Mouse (Mus musculus) intestine, postnatal 0 days (tissue): Measurements from ENCODE around the gene Olfr146. TPM values are rescaled to one million over a fixed set of nuclear protein-coding genes. Genes with fewer than 3 reads are reported as not detected.

Source experiments
- ATAC-seq: fragments of 200-750 bp; cut with Nextera tagmentation; 2 replicates; pipeline ENCODE4 v1.8.0; 2017; ENCODE audit warnings: mild to moderate bottlenecking, moderate TSS enrichment, moderate library complexity
- H3K27ac ChIP-seq: fragments of 300-500 bp; sonication (generic); 2 replicates; pipeline ENCODE4 v1.5.1; 2014; ENCODE audit warnings: mild to moderate bottlenecking, low read depth, low read length, moderate library complexity
- H3K27me3 ChIP-seq: fragments of 300-500 bp; sonication (generic); replicated peaks from 2 replicates; pipeline ENCODE4 v1.6.1; 2014; ENCODE audit warnings: low read length, mixed read lengths; ENCODE audit not compliant: control insufficient read depth, insufficient read depth
- H3K36me3 ChIP-seq: fragments of 300-500 bp; sonication (generic); 2 replicates; pipeline ENCODE4 v1.6.1; 2014; ENCODE audit warnings: mild to moderate bottlenecking, moderate library complexity; ENCODE audit not compliant: control insufficient read depth, insufficient read depth
- H3K4me1 ChIP-seq: fragments of 300-500 bp; sonication (generic); replicated peaks from 2 replicates; pipeline ENCODE4 v1.6.1; 2014; ENCODE audit warnings: antibody characterized with exemption, low read length, mixed read lengths; ENCODE audit not compliant: control insufficient read depth, insufficient read depth
- H3K4me2 ChIP-seq: fragments of 300-500 bp; sonication (generic); replicated peaks from 2 replicates; pipeline ENCODE4 v1.6.1; 2014; ENCODE audit warnings: low read depth, mild to moderate bottlenecking, moderate library complexity
- H3K4me3 ChIP-seq: fragments of 300-500 bp; sonication (generic); 2 replicates; pipeline ENCODE4 v1.5.1; 2014; ENCODE audit warnings: low read depth, low read length
- H3K9ac ChIP-seq: fragments of 300-500 bp; sonication (generic); 2 replicates; pipeline ENCODE4 v1.6.1; 2014; ENCODE audit warnings: mild to moderate bottlenecking, low read depth, low read length
- H3K9me3 ChIP-seq: fragments of 300-500 bp; sonication (generic); 2 replicates; pipeline ENCODE4 v1.6.1; 2016; ENCODE audit warnings: mixed run types; ENCODE audit not compliant: control insufficient read depth
- CTCF ChIP-seq: sonication (generic); IDR thresholded peaks from 2 replicates; pipeline ENCODE4 v1.5.1; 2016; ENCODE audit warnings: low read depth, mild to moderate bottlenecking, control low read depth, antibody characterized with exemption, moderate library complexity
- WGBS: fragments of 180-500 bp; shearing (Covaris S2); extraction: QIAGEN DNeasy Blood & Tissue Kit; methylation state at CpG from one replicate; pipeline ENCODE4 v1.1.7; 2014; 5-methylcytosine and 5-hydroxymethylcytosine counted together
- microRNA-seq: library from miRNA; unstranded; fragments of <30 nt; microRNA quantifications from one replicate; pipeline ENCODE4, GENCODE M21; 2016
- polyA plus RNA-seq: library from polyadenylated mRNA; unstranded; fragments of >200 nt; fragmentation: Nextera tagmentation; extraction: Ambion mirVana; gene quantifications from 2 replicates; pipeline ENCODE4 v1.2.1, GENCODE M21; 2015

The Olfr146 gene
- not detected in 2 replicates for polyA plus RNA-seq

DNA sequence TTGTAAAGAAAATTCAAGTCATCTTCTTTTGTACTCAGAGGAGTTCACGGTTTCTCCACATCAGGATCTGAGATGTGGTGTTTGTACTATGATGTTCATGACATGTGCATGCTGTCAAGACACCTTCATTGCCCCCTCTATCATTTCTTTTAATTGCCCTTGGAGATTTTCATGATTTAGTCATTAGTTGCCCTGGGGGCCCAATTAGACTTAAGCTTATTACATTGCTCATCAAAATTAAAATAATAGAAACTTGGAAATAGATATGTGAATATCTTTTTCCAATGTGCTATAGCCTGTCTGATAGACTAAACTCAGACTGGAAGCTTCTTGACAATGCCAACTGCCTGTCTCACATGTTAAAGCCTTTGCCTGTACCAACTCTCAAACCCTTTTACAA is at the start of gene Olfr146:
TSS of gene Olfr146 (minus strand) at position 101 of the 400 bp plus-strand sequence.
- Histone ChIP-seq H3K4me1 (no peaks in the 10 kb centered on the region), H3K27ac (no peak within 1 kb of the TSS), H3K4me2 (no peak within 1 kb of the TSS), H3K4me3 (no peak within 1 kb of the TSS), H3K36me3 (no peaks in the 10 kb centered on the region), H3K9me3 (no peaks in the 10 kb centered on the region), H3K9ac (no peak within 1 kb of the TSS), H3K27me3 (no peaks in the 10 kb centered on the region)
- no peak for TF ChIP-seq CTCF
- no peak for ATAC-seq
- WGBS = 78% methylated on average over 1 of the region's 1 CpGs

DNA sequence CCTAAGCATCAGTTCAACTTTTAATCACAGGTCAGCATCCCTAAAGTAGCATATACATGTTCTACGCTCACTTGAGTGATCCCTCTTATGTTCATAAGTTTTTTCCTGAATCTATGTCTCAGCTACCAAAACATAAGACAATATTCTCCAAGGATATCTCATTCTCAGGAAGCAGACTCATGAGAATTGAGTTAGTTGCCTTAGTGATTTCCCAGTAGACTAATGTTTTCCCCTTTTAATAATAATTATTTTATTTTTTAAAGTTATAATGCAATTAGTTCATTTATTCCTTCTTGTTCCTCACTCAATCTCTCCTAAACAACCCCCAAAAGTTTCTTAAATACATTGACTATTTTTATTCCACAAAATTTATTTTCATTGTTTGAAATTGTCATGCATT is 41.7 kb upstream of the Olfr146 start, which contains the start of gene Olfr937:
TSS of gene Olfr937 (minus strand) at position 101 of the 400 bp plus-strand sequence.
- ATAC-seq = no peak
- Histone ChIP-seq H3K9ac (no peak within 1 kb of the TSS), H3K4me2 (no peak within 1 kb of the TSS), H3K27ac (no peak within 1 kb of the TSS), H3K4me1 (no peaks in the 10 kb centered on the region), H3K4me3 (no peak within 1 kb of the TSS), H3K9me3 (no peaks in the 10 kb centered on the region), H3K27me3 (no peaks in the 10 kb centered on the region), H3K36me3 (no peaks in the 10 kb centered on the region)
- TF ChIP-seq CTCF = no peak
- WGBS = 80% methylated on average over 1 of the region's 1 CpGs

GRCm38 (mm10) chr9:38999583-38999982 is 23.6 kb downstream of the Olfr146 start, which contains the start of gene Olfr935:
Gene Olfr935, minus strand, starts transcription at chr9:38999683.
- 70% methylated on average over 2 of the region's 2 CpGs for WGBS
- Histone ChIP-seq H3K27ac (no peak within 1 kb of the TSS), H3K36me3 (no peaks in the 10 kb centered on the region), H3K4me2 (no peak within 1 kb of the TSS), H3K4me1 (no peaks in the 10 kb centered on the region), H3K4me3 (no peak within 1 kb of the TSS), H3K9me3 (no peaks in the 10 kb centered on the region), H3K9ac (no peak within 1 kb of the TSS), H3K27me3 (no peaks in the 10 kb centered on the region)
- ATAC-seq = no peak
- TF ChIP-seq CTCF = no peak

GRCm38 (mm10) chr9:38988215-38988614 is 35.0 kb downstream of the Olfr146 start, which contains the start of gene Olfr934:
Gene Olfr934, minus strand, starts transcription at chr9:38988315.
- no peak within 1 kb of the TSS for H3K9ac ChIP-seq
- no peaks in the 10 kb centered on the region for H3K27me3 ChIP-seq
- WGBS = 86% methylated on average over 2 of the region's 2 CpGs
- H3K4me2 ChIP-seq = no peak within 1 kb of the TSS
- no peaks in the 10 kb centered on the region for H3K9me3 ChIP-seq
- H3K4me3 ChIP-seq = no peak within 1 kb of the TSS
- H3K27ac ChIP-seq = no peak within 1 kb of the TSS
- no peak for ATAC-seq
- no peaks in the 10 kb centered on the region for H3K36me3 ChIP-seq
- no peaks in the 10 kb centered on the region for H3K4me1 ChIP-seq
- TF ChIP-seq CTCF = no peak

DNA sequence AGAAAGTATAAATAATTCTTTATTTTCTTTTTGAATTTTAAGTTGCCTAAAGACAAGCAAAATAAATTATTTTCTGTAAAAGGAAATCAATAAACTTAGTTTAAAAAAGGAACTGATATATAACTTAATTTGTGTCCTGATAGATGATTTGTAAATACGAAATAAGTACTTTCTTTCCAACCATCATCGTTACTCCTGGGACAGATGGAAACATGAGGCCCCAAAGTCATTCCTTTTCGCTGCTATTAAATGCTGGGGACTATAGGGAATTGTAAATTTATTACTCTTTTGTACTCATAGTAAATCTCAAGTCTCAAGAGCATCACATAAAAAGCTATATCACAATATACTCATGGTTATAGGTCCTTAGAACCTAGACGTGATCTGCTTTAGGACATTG is 51.2 kb downstream of the Olfr146 start, which contains the start of gene Olfr933:
TSS of gene Olfr933 (plus strand) at position 301 of the 400 bp plus-strand sequence.
- Histone ChIP-seq H3K27me3 (no peaks in the 10 kb centered on the region), H3K4me3 (no peak within 1 kb of the TSS), H3K4me1 (no peaks in the 10 kb centered on the region), H3K4me2 (no peak within 1 kb of the TSS), H3K9ac (no peak within 1 kb of the TSS), H3K9me3 (no peaks in the 10 kb centered on the region), H3K27ac (no peak within 1 kb of the TSS), H3K36me3 (no peaks in the 10 kb centered on the region)
- ATAC-seq = no peak
- WGBS = 77% methylated on average over 4 of the region's 4 CpGs
- TF ChIP-seq CTCF = no peak

Small RNAs within 50 kb of the gene (microRNA-seq; reads per million reads assigned to microRNA genes)
- gene Gm25529 = not detected

Other genes with a start within 250 kb of the Olfr146 start
- not detected in 2 replicates for gene Olfr922, start 208.8 kb downstream of the Olfr146 start, polyA plus RNA-seq
- gene Olfr923, start 196.8 kb downstream of the Olfr146 start, polyA plus RNA-seq = not detected in 2 replicates
- not detected in 2 replicates for gene Olfr924, start 178.9 kb downstream of the Olfr146 start, polyA plus RNA-seq
- gene Olfr26, start 168.3 kb downstream of the Olfr146 start, polyA plus RNA-seq = not detected in 2 replicates
- not detected in 2 replicates for gene Olfr926, start 146.3 kb downstream of the Olfr146 start, polyA plus RNA-seq
- not detected in 2 replicates for gene Olfr930, start 93.6 kb downstream of the Olfr146 start, polyA plus RNA-seq
- gene Olfr933, start 51.1 kb downstream of the Olfr146 start, polyA plus RNA-seq = not detected in 2 replicates
- not detected in 2 replicates for gene Olfr934, start 35.1 kb downstream of the Olfr146 start, polyA plus RNA-seq
- not detected in 2 replicates for gene Olfr935, start 23.7 kb downstream of the Olfr146 start, polyA plus RNA-seq
- not detected in 2 replicates for gene Olfr937, start 41.6 kb upstream of the Olfr146 start, polyA plus RNA-seq
- not detected in 2 replicates for gene Olfr938, start 55.5 kb upstream of the Olfr146 start, polyA plus RNA-seq
- not detected in 2 replicates for gene Olfr27, start 104.8 kb upstream of the Olfr146 start, polyA plus RNA-seq
- gene Olfr943, start 142.9 kb upstream of the Olfr146 start, polyA plus RNA-seq = not detected in 2 replicates
- gene Olfr944, start 178.5 kb upstream of the Olfr146 start, polyA plus RNA-seq = not detected in 2 replicates
- not detected in 2 replicates for gene Olfr1537, start 226.6 kb upstream of the Olfr146 start, polyA plus RNA-seq